Comparison of ENCODE assay signal across 11 mouse cellular contexts in the genomic region with DNA sequence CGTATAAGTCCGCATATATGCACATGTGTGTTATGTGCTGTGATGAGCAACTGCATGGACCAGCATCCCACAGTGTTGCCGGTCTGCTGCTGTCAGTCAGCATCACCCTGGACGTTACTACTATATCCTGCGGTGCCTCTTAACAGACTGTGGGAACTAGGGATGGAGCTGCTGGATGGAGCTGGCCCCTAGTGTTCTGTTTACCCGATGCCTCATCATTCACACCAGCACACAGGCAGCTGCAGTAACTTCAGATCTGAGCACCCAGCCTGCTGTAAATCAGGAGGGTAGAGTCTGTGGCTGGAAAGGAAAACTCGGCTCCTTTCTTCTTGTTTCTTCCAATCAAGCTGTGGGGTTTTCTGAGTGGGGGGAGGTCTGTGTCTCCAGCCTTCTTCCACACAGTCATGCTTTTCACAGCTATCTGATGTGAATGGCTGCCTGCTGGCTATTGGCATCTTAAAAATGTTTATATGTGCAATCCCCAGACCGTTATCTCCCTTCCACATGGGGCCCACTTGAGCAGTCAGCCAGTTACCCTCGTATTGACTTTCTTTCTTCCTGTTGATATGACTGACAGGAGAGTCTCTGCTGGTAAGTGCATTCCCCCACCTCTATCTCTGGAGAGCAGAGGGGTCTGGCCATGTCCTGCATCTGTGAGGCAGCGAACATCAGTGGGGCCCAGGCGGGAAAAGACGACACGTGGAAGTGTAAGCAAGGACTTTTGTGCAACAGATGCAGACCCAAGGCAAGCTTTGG.
A peak's percentile ranks its signal among the peaks of the same experiment; 100 is the strongest.
DNase-seq lines count a peak whose midpoint lies in the region; ATAC-seq lines count a peak whose summit lies in the region.
"Had no signal": no experiment of that assay in that cellular context is flagged by ENCODE, and none has a peak within 500 bp of the region (broad histone marks: within the 10 kb centered on the region; RNA-seq: fewer than 3 reads in every experiment).

No protein-coding gene starts in this region.

- H3K27ac ChIP-seq in heart, embryonic 15.5 days = no peak overlapping the region
- peak overlapping the region; percentile 87 for H3K27ac ChIP-seq in hindbrain, embryonic 13.5 days
- H3K27ac ChIP-seq in midbrain, embryonic 10.5 days (replicated peaks) = peak overlapping the region; percentile 42; the same call in 1 of the 2 replicates

- no peak overlapping the region for H3K4me3 ChIP-seq in heart, embryonic 15.5 days
- H3K4me3 ChIP-seq in hindbrain, embryonic 13.5 days = no peak overlapping the region
- no peak overlapping the region for H3K4me3 ChIP-seq in midbrain, embryonic 10.5 days

- H3K36me3 ChIP-seq in heart, embryonic 15.5 days = no peaks in the 10 kb centered on the region
- H3K36me3 ChIP-seq in hindbrain, embryonic 13.5 days = no peaks in the 10 kb centered on the region
- H3K36me3 ChIP-seq in midbrain, embryonic 10.5 days = no peaks in the 10 kb centered on the region

- intact Hi-C loops in heart, postnatal 14 days (cut with DNase I) = no loop called here

- H3K4me1 ChIP-seq in heart, embryonic 15.5 days (replicated peaks) = peaks cover 25% of the 10 kb centered on the region
- H3K4me1 ChIP-seq in hindbrain, embryonic 13.5 days (replicated peaks) = peaks cover 49% of the 10 kb centered on the region
- H3K4me1 ChIP-seq in midbrain, embryonic 10.5 days = peaks cover 20% of the 10 kb centered on the region

- DNase-seq in heart, postnatal 14 days = no peak
- DNase-seq in c-Kit-positive CD71-positive TER-119-positive erythroid progenitor cells, embryonic 14.5 days (ENCODE audit: low spot score) = peak; percentile 24
- DNase-seq in midbrain, embryonic 10.5 days (ENCODE audit: low spot score) = no peak
- no peak for DNase-seq in adrenal gland, postnatal 4 days (ENCODE audit: low spot score in 2 of 2)
- no peak for DNase-seq in retina, embryonic 14.5 days (ENCODE audit: low spot score)
- DNase-seq: spleen, adult 18-20 months; thymus, postnatal 36 days had no signal

- H3K9me3 ChIP-seq in heart, embryonic 15.5 days (replicated peaks) = no peaks in the 10 kb centered on the region
- H3K9me3 ChIP-seq in hindbrain, embryonic 13.5 days = no peaks in the 10 kb centered on the region
- H3K9me3 ChIP-seq in midbrain, embryonic 10.5 days (replicated peaks) = no peaks in the 10 kb centered on the region

- no peak overlapping the region for H3K9ac ChIP-seq in heart, embryonic 15.5 days
- 0 out of 2 replicates have a peak overlapping the region, but pooled peaks have one; percentile 0 for H3K9ac ChIP-seq in hindbrain, embryonic 13.5 days

- WGBS in heart, embryonic 15.5 days = 33% methylated on average over 13 of the region's 13 CpGs
- 57% methylated on average over 13 of the region's 13 CpGs for WGBS in hindbrain, embryonic 13.5 days
- 78% methylated on average over 13 of the region's 13 CpGs for WGBS in midbrain, embryonic 10.5 days

- peak overlapping the region; percentile 8; the same call in 1 of the 2 replicates for H3K4me2 ChIP-seq in heart, embryonic 15.5 days
- no peak overlapping the region for H3K4me2 ChIP-seq in hindbrain, embryonic 13.5 days

- ATAC-seq in heart, embryonic 15.5 days (replicated peaks; ENCODE audit: insufficient number of reproducible peaks, insufficient read depth, low FRiP score, low read depth) = no peak
- ATAC-seq in hindbrain, embryonic 13.5 days (ENCODE audit: low FRiP score) = no peak
- no peak for ATAC-seq in granulocyte monocyte progenitor cell, adult 5-6 weeks (replicated peaks; ENCODE audit: poor library complexity, severe bottlenecking)
- ATAC-seq: inflammation-experienced regulatory T-cells, adult 6 months had no signal

- H3K27me3 ChIP-seq in heart, embryonic 15.5 days = no peaks in the 10 kb centered on the region
- no peaks in the 10 kb centered on the region for H3K27me3 ChIP-seq in hindbrain, embryonic 13.5 days
- peaks cover 12% of the 10 kb centered on the region; the same call in 1 of the 2 replicates for H3K27me3 ChIP-seq in midbrain, embryonic 10.5 days (ENCODE audit: low read depth, poor library complexity, severe bottlenecking)
